9 mouse cellular contexts compared by ENCODE assay signal in the genomic region with DNA sequence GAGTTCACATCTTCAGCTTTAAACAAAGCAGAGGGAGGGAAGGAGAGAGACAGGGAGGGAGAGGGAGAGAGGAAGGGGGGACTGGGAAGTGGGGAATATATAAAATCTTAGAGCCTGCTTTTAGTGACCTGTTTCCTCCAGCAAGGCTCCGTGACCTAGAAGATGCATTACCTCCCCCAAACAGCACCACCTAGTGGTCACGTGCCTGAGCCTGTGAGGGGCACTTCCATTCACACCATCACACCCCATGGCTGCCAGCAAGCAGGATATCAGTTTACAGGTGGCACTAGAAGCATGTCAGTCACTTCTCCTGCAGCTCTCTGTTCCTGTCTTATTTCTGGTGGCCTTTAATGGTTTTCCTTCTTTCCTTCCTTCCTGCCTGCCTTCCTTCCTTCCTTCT.
DNase-seq lines count a peak whose midpoint lies in the region; ATAC-seq and TF ChIP-seq lines count a peak whose summit lies in the region.
"Had no signal": no experiment of that assay in that cellular context is flagged by ENCODE, and none has a peak within 500 bp of the region (broad histone marks: within the 10 kb centered on the region; RNA-seq: fewer than 3 reads in every experiment).

No protein-coding gene starts in this region.

- peaks cover 21% of the 10 kb centered on the region; the same call in 1 of the 2 replicates for H3K36me3 ChIP-seq in liver, embryonic 11.5 days (ENCODE audit: control insufficient read depth, insufficient read depth, low read length)
- peaks cover 14% of the 10 kb centered on the region for H3K36me3 ChIP-seq in lung, embryonic 14.5 days (ENCODE audit: insufficient read depth)

- no peak overlapping the region for H3K4me2 ChIP-seq in liver, embryonic 11.5 days
- H3K4me2 ChIP-seq in lung, embryonic 14.5 days, result no peak overlapping the region
- H3K4me2 ChIP-seq: embryonic facial prominence, embryonic 15.5 days had no signal

- peaks cover 6% of the 10 kb centered on the region for H3K9me3 ChIP-seq in liver, embryonic 11.5 days (ENCODE audit: control insufficient read depth, low read length)
- peaks cover 5% of the 10 kb centered on the region; the same call in 1 of the 2 replicates for H3K9me3 ChIP-seq in lung, embryonic 14.5 days (ENCODE audit: low read depth, low read length)
- H3K9me3 ChIP-seq: embryonic facial prominence, embryonic 15.5 days had no signal

- 73% methylated on average over 2 of the region's 2 CpGs for WGBS in liver, embryonic 11.5 days
- 72% methylated on average over 2 of the region's 2 CpGs for WGBS in lung, embryonic 14.5 days

- intact Hi-C loops in left cerebral cortex, postnatal 36 days (cut with DNase I), result no loop called here

- no peak overlapping the region for H3K9ac ChIP-seq in liver, embryonic 11.5 days (ENCODE audit: low read depth, low read length)
- H3K9ac ChIP-seq in lung, embryonic 14.5 days, result no peak overlapping the region
- H3K9ac ChIP-seq: embryonic facial prominence, embryonic 15.5 days had no signal

- H3K4me1 ChIP-seq in liver, embryonic 11.5 days (replicated peaks; ENCODE audit: control insufficient read depth, insufficient read depth, low read length), result no peaks in the 10 kb centered on the region; the same call in 1 of the 2 replicates
- H3K4me1 ChIP-seq in lung, embryonic 14.5 days (ENCODE audit: insufficient read depth), result peaks cover 9% of the 10 kb centered on the region; the same call in 1 of the 2 replicates

- no peak overlapping the region for H3K4me3 ChIP-seq in liver, embryonic 11.5 days (ENCODE audit: low read depth, low read length)
- no peak overlapping the region for H3K4me3 ChIP-seq in lung, embryonic 14.5 days (ENCODE audit: low read depth, low read length)
- H3K4me3 ChIP-seq: embryonic facial prominence, embryonic 15.5 days had no signal

- ATAC-seq in liver, embryonic 11.5 days (replicated peaks; ENCODE audit: low FRiP score), result no peak
- ATAC-seq in lung, embryonic 14.5 days (ENCODE audit: insufficient read depth), result no peak

- H3K27me3 ChIP-seq in liver, embryonic 11.5 days (replicated peaks; ENCODE audit: control insufficient read depth, insufficient read depth, low read length), result no peaks in the 10 kb centered on the region
- no peaks in the 10 kb centered on the region for H3K27me3 ChIP-seq in lung, embryonic 14.5 days (ENCODE audit: insufficient read depth, low read length)
- H3K27me3 ChIP-seq: embryonic facial prominence, embryonic 15.5 days had no signal

- H3K27ac ChIP-seq in liver, embryonic 11.5 days (ENCODE audit: low read depth, low read length), result no peak overlapping the region
- no peak overlapping the region for H3K27ac ChIP-seq in lung, embryonic 14.5 days (ENCODE audit: low read depth)
- H3K27ac ChIP-seq: embryonic facial prominence, embryonic 15.5 days had no signal

- TF ChIP-seq CTCF in lung, embryonic 14.5 days (IDR thresholded peaks at IDR 0.05; ENCODE audit: low read depth), result peak; percentile 55

- DNase-seq in liver, result peak; percentile 71
- DNase-seq in liver, embryonic 11.5 days (ENCODE audit: low spot score), result no peak
- peak; percentile 79 for DNase-seq in T-cell, adult 2 months (ENCODE audit: low spot score)
- no peak for DNase-seq in lung, embryonic 14.5 days
- peak; percentile 53 for DNase-seq in thymus, postnatal 0 days (ENCODE audit: low spot score)
- DNase-seq in frontal cortex, postnatal 25 days (ENCODE audit: low spot score in 2 of 2), result no peak
- no peak for DNase-seq in left cerebral cortex, postnatal 36 days (ENCODE audit: low spot score in 2 of 2)
- no peak for DNase-seq in right cerebral cortex, postnatal 36 days (ENCODE audit: low spot score in 2 of 2)

Comparison
In these comparisons a context has a peak if more than half of its experiments do, and no peak if none do; other contexts are left out.
1. DNase-seq: peak in liver (single experiment), T-cell, adult 2 months (single experiment) and thymus, postnatal 0 days (single experiment); none in liver, embryonic 11.5 days (single experiment), lung, embryonic 14.5 days (single experiment), frontal cortex, postnatal 25 days (0 of 2), left cerebral cortex, postnatal 36 days (0 of 2) and right cerebral cortex, postnatal 36 days (0 of 2).